Mouse (Mus musculus) heart, embryonic 14.5 days (tissue): ENCODE results near the gene Msi2. TPM values are rescaled to one million over a fixed set of nuclear protein-coding genes. Genes with fewer than 3 reads are reported as not detected.

ENCODE experiments used
- ATAC-seq: fragments of 200-750 bp; cut with Nextera tagmentation; 2 replicates; pipeline ENCODE4 v1.8.0; 2017; ENCODE audit warnings: low read depth, moderate TSS enrichment; ENCODE audit not compliant: insufficient number of reproducible peaks, insufficient read depth, low FRiP score
- H3K27ac ChIP-seq, 2 experiments: fragments of 200-500 bp in 1 of 2; fragments of 300-500 bp in 1 of 2; sonication (generic) in 1 of 2; replicated peaks in 1 of 2; 2 replicates each; pipeline ENCODE4 v1.5.1; 2012 to 2014; ENCODE audit warnings: low read depth in 2 of 2, low read length in 2 of 2, control low read depth in 1 of 2, mild to moderate bottlenecking in 1 of 2, mixed read lengths in 1 of 2; ENCODE audit not compliant: control insufficient read depth in 1 of 2, insufficient read depth in 1 of 2
- H3K27me3 ChIP-seq: fragments of 300-500 bp; sonication (generic); 2 replicates; pipeline ENCODE4 v1.6.1; 2014; ENCODE audit warnings: mild to moderate bottlenecking, low read length, control low read depth; ENCODE audit not compliant: control insufficient read depth, insufficient read depth
- H3K36me3 ChIP-seq: fragments of 300-500 bp; sonication (generic); 2 replicates; pipeline ENCODE4 v1.6.1; 2014; ENCODE audit warnings: mild to moderate bottlenecking, control low read depth, low read length, mixed read lengths; ENCODE audit not compliant: control insufficient read depth, insufficient read depth
- H3K4me1 ChIP-seq, 2 experiments: fragments of 200-500 bp in 1 of 2; fragments of 300-500 bp in 1 of 2; sonication (generic) in 1 of 2; 2 replicates each; pipeline ENCODE4 v1.6.1; 2012 to 2014; ENCODE audit warnings: low read length in 2 of 2, control low read depth in 1 of 2, mixed read lengths in 1 of 2; ENCODE audit not compliant: control insufficient read depth in 2 of 2, insufficient read depth in 2 of 2
- H3K4me2 ChIP-seq: fragments of 300-500 bp; sonication (generic); 2 replicates; pipeline ENCODE4 v1.6.1; 2014; ENCODE audit warnings: mild to moderate bottlenecking, low read length
- H3K4me3 ChIP-seq, 2 experiments: fragments of 200-500 bp in 1 of 2; fragments of 300-500 bp in 1 of 2; sonication (generic) in 1 of 2; 2 replicates each; pipeline ENCODE4 v1.5.1; 2012 to 2014; ENCODE audit warnings: low read length in 2 of 2, mild to moderate bottlenecking in 2 of 2, control low read depth in 1 of 2, low read depth in 1 of 2, moderate library complexity in 1 of 2; ENCODE audit not compliant: control insufficient read depth in 1 of 2, insufficient read depth in 1 of 2
- H3K9ac ChIP-seq: fragments of 300-500 bp; sonication (generic); 2 replicates; pipeline ENCODE4 v1.6.1; 2014; ENCODE audit warnings: mild to moderate bottlenecking, low read length
- H3K9me3 ChIP-seq: fragments of 300-500 bp; sonication (generic); 2 replicates; pipeline ENCODE4 v1.6.1; 2016; ENCODE audit warnings: low read length, control low read depth; ENCODE audit not compliant: control insufficient read depth
- WGBS: fragments of 180-500 bp; shearing (Covaris S2); extraction: QIAGEN DNeasy Blood & Tissue Kit; methylation state at CpG from one replicate; pipeline ENCODE4 v1.1.7; 2014; 5-methylcytosine and 5-hydroxymethylcytosine counted together
- polyA plus RNA-seq: library from polyadenylated mRNA; unstranded; fragments of >200 nt; fragmentation: Nextera tagmentation; extraction: Ambion mirVana; gene quantifications from 2 replicates; pipeline ENCODE4 v1.2.1, GENCODE M21; 2014

Gene Msi2
- polyA plus RNA-seq, 1 experiment from 2014 or later, result 20.9 TPM

- Histone ChIP-seq H3K4me3 (no peak overlapping the region), H3K4me2 (no peak overlapping the region), H3K27ac (peak overlapping the region; percentile 51 to 73), H3K27me3 (no peaks in the 10 kb centered on the region), H3K9me3 (no peaks in the 10 kb centered on the region), H3K36me3 (peaks cover 15% of the 10 kb centered on the region; the same call in 1 of the 2 replicates), H3K9ac (no peak overlapping the region; the same call in 1 of the 2 replicates), H3K4me1 (peaks cover 48 to 60% of the 10 kb centered on the region in 2 experiments)
- ATAC-seq, result no peak
- 51% methylated on average over 9 of the region's 9 CpGs for WGBS
Measured at GRCm38 (mm10) chr11:88378686-88379339, 339.5 kb downstream of the Msi2 start.

GRCm38 (mm10) chr11:88372589-88372988, 345.7 kb downstream of the Msi2 start:
- Histone ChIP-seq H3K36me3 (peaks cover 12% of the 10 kb centered on the region), H3K4me3 (no peak overlapping the region), H3K4me1 (peaks cover 11 to 35% of the 10 kb centered on the region in 2 experiments), H3K9me3 (no peaks in the 10 kb centered on the region), H3K27ac (no peak overlapping the region), H3K27me3 (no peaks in the 10 kb centered on the region), H3K4me2 (no peak overlapping the region), H3K9ac (no peak overlapping the region)
- ATAC-seq, result no peak
- WGBS, result 84% methylated on average over 4 of the region's 4 CpGs

- H3K4me2 ChIP-seq, result no peak overlapping the region
- H3K27ac ChIP-seq, result no peak overlapping the region; a peak in 1 of 4 replicates
Measured at GRCm38 (mm10) chr11:88369898-88370297, 348.4 kb downstream of the Msi2 start.

GRCm38 (mm10) chr11:88367501-88367900, 350.8 kb downstream of the Msi2 start:
- peaks cover 5 to 24% of the 10 kb centered on the region in 2 experiments for H3K4me1 ChIP-seq
- ATAC-seq, result no peak; the same call in 1 of the 2 replicates
- peaks cover 29% of the 10 kb centered on the region for H3K36me3 ChIP-seq
- no peak overlapping the region for H3K27ac ChIP-seq
- no peaks in the 10 kb centered on the region for H3K9me3 ChIP-seq
- no peak overlapping the region for H3K4me2 ChIP-seq
- H3K4me3 ChIP-seq, result no peak overlapping the region
- H3K9ac ChIP-seq, result no peak overlapping the region
- 56% methylated on average over 4 of the region's 4 CpGs for WGBS
- no peaks in the 10 kb centered on the region for H3K27me3 ChIP-seq

More at GRCm38 (mm10) chr11:88369898-88370297, 348.4 kb downstream of the Msi2 start:
- Histone ChIP-seq H3K27me3 (no peaks in the 10 kb centered on the region), H3K9ac (no peak overlapping the region), H3K36me3 (peaks cover 23% of the 10 kb centered on the region), H3K4me3 (no peak overlapping the region), H3K9me3 (no peaks in the 10 kb centered on the region), H3K4me1 (peaks cover 5 to 23% of the 10 kb centered on the region in 2 experiments)
- WGBS, result 41% methylated on average over 3 of the region's 3 CpGs
- no peak for ATAC-seq

GRCm38 (mm10) chr11:88365914-88366540, 352.3 kb downstream of the Msi2 start:
- Histone ChIP-seq H3K27ac (no peak overlapping the region), H3K4me1 (peaks cover 5 to 24% of the 10 kb centered on the region in 2 experiments), H3K9ac (no peak overlapping the region), H3K4me2 (no peak overlapping the region), H3K4me3 (no peak overlapping the region), H3K36me3 (peaks cover 34% of the 10 kb centered on the region), H3K27me3 (no peaks in the 10 kb centered on the region), H3K9me3 (no peaks in the 10 kb centered on the region)
- ATAC-seq, result no peak
- WGBS, result 92% methylated on average over 2 of the region's 2 CpGs

- H3K9me3 ChIP-seq, result no peaks in the 10 kb centered on the region
- H3K4me2 ChIP-seq, result no peak overlapping the region
- no peak overlapping the region for H3K4me3 ChIP-seq
- H3K36me3 ChIP-seq, result peaks cover 34% of the 10 kb centered on the region
- H3K4me1 ChIP-seq, result peaks cover 9 to 26% of the 10 kb centered on the region in 2 experiments
- H3K27me3 ChIP-seq, result no peaks in the 10 kb centered on the region
- no peak for ATAC-seq
- WGBS, result 81% methylated on average over 3 of the region's 3 CpGs
- H3K9ac ChIP-seq, result no peak overlapping the region
- H3K27ac ChIP-seq, result no peak overlapping the region
Measured at GRCm38 (mm10) chr11:88364231-88364630, 354.1 kb downstream of the Msi2 start.

- H3K27me3 ChIP-seq, result no peaks in the 10 kb centered on the region
- H3K9me3 ChIP-seq, result no peaks in the 10 kb centered on the region
- no peak overlapping the region for H3K4me3 ChIP-seq
- no peak overlapping the region for H3K9ac ChIP-seq
- 69% methylated on average over 14 of the region's 14 CpGs for WGBS
- H3K4me1 ChIP-seq, result peaks cover 15 to 29% of the 10 kb centered on the region in 2 experiments
- no peak overlapping the region for H3K4me2 ChIP-seq
- no peak for ATAC-seq
- H3K36me3 ChIP-seq, result peaks cover 39% of the 10 kb centered on the region
- H3K27ac ChIP-seq, result no peak overlapping the region
Measured at GRCm38 (mm10) chr11:88363481-88363880, 354.8 kb downstream of the Msi2 start.
